Mouse (Mus musculus) frontal cortex, postnatal 25 days (tissue): ENCODE results near the gene Mcur1.

ENCODE experiments used
- DNase-seq, 2 experiments: peaks; one replicate each; pipeline ENCODE4 v3.0.0; 2022; ENCODE audit warnings: low spot score in 2 of 2

Mcur1 gene

DNA sequence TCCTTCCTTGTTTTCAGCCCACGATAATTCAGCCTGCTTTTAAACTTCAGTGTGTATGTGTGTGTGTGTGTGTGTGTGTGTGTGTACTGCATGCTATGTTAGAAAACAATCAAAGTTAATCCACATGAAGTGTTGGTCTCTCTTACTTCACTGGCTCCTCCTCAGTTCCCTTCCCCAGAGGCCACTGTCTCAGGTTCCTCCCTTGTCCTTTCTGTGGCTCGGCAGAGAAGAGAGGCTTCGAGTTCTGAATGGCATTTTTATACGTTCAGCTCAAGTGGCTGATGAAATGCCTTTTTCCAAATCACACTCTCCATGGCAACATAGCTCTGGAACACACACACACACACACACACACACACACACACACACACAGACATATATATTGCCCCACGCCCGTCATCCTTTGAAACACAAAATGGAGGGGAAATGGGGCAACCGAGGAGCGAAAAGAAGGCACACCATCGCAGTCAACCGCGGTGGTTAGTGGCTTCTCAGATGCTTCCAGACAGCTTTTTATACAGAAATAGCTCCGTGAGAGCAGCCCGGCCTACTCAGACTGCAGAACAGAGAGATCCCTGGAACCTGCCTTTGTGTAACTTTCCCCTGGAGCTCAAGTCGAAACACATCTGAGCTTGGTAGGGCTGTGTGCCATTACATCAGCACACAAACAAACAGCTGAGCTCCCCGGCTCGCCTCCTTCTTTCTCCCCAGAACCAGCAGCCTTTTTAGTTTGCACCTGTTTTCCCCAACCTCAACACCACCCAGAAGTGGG is 34.4 kb downstream of the Mcur1 start:
- DNase-seq = peak in 1 of 2 experiments; percentile 47

DNA sequence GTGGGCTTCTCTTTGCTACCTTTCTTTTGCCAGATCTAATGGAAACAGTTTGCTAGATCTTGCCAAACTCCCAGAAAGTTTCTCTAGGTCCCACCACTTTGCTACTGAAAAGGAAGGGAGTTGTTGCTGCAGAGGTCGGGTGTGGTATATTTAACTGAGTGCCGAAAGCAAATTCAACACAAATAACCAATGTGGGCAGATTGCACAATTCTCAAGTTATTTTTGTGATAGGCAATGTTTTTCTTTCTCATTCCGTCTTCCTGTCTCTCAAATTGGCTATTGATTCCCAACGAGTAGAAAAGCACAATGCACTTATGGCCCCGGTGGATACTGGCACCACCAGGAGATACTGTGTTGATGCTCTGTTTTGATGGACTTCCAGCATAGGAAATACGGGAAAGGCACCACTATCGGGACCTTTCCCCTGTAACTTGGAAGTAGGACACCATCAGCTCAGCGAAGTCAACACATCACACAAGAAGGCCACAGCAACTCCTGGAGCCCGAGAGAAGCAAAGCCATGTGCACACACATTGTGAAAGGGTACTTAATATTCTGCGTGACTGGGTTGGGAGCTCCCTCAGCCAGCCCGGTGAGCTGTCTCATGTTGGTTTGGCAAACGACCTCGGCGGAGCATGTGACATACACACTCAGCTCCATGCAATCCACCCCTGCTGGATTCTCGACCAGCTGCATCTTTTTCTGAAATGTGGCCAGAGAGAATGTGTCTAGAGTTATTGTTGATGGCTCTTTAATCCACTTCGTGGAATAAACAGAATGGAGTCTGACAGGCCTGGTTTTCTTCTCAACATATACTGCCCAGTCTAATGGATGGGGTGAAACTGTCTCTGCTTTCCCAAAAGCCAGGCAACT is 35.3 kb downstream of the Mcur1 start:
- no peak for DNase-seq

DNA sequence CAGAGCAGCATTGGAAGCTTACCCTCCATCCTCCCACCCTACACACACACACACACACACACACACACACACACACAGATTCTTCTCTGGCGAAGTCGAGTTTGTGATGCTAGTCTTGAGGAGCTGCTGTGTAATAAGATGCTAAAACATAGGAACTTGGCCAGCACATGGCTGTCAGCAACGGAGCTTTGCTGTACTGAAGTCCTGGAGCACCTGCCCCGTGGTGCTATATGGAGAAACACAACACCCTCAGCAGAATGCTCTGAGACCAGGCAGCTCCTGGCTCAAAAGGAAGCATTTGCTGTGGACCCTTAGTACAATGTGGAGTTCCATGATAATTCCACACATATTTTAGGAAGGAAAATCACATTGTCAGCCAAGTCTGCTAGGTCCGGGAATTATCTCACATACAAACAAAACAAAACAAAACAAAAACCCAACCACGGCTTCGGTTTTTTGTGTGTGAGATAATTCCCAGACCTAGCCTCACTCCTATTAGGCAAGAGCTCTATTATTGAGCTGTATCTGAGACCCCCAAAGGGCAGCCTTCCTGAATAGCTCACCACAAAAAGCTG is 36.0 kb downstream of the Mcur1 start:
- DNase-seq = no peak

DNA sequence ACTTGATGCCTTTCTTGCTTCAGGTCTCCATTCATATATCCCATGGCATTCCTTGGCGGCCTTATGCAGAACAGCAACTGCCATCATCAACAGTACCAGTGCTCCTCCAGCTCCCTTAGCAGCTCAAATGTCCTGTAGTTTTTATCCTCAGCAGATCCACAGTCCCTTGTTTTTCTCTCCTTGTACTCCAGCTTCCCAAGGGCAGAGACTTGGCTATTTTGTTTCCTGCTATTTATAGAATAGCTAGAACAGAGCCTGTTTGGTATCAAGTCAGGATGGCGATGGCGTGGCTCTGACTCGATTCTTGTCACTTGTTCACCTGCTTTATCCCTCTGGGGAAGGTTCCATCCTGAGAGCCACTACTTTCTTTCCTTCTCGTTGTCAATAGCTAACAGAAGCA is 38.1 kb downstream of the Mcur1 start:
- no peak for DNase-seq

DNA sequence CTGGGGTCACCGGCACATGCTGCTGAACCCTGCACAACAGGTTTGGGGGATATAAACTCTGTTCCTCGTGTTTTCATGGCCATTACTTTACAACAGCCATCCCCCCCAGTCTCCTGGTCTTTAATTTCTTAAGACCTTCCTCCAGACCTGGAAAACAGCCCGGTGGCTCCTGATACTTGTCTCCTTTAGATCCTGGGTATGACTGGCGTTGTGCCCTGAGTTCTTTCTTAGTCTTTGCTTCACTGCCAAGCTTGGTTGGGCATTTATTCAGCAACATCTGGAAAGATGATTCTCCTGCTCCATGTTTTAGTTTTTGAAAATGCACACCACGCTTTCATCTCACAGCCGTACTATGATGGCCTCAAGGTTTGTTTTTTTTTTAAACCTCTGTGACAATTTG is 40.7 kb downstream of the Mcur1 start:
- DNase-seq = no peak

DNA sequence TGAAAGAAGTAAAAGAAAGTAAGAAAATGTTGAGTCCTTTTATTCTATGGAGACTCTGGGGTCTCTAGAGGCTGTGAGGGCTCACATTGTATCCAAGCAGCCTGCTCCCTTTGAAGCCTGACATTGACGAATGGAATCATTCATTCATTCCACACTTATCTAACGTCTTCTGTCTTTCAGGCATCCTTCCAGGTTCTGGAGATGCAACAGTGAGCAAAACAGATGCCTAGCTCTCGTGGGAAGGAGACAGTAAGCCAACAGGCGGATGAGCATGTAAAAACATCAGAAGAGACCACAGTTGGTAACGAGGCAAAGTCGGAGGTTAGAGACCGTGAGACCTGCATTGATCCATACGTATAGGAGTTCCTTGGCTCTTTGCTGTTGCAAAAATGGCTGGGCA is 42.6 kb downstream of the Mcur1 start:
- no peak for DNase-seq

DNA sequence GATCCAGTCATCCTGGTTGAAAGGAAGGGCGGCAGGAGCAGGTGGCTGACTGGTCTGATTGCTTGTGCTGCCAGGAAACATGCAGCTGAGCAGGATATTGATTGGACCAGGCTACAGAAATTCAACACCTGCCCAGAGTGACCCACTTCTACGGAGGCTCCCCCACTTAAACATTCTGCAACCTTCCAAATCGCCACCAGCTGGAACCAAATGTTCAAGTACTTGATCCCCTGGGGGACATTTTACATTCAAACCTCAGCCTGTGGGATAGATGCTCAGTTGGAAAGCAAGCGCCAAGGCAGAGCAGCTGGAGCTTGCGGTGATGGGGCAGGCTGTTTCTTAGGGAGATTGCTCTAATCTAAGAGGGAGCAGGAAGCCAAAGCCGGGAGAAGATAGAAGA is 43.1 kb downstream of the Mcur1 start:
- no peak for DNase-seq

DNA sequence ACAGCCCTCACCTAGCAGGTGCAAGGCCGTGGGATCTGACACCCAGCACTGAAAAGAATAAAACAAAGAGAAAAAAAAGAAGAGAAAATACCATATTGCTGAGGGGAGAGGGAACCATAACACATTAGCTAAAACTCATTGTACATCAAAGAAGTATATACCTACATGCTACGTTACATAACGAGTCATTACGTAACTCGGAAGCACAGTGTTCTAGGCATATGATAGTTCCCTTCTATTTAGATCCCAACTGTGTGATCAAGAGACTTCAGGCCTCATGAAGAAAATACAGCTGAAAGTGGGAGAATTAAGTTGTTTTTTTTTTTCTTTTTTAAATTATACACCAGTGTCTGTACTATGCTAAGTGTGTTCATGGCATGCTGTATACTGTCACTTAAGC is 43.9 kb downstream of the Mcur1 start:
- DNase-seq = no peak

DNA sequence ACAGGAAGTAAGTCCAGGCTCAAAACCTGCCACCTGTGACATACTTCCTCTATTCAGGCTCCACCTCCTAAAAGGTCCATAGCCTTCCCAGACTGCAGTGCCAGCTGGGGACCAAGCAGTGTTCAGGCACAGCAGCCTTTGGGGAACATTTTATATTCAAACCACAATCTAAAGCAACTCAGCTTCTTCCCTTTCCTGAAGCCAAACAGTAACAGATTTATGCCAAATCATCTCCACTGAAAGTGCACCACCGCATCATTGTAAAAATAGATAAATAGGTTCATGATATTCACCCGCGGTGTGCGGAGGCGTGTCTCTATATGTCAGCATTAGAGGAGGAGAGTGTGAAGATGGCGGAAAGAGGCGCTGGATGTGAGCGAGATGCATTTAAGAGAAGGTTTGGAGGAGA is 45.0 kb downstream of the Mcur1 start:
- DNase-seq = no peak

DNA sequence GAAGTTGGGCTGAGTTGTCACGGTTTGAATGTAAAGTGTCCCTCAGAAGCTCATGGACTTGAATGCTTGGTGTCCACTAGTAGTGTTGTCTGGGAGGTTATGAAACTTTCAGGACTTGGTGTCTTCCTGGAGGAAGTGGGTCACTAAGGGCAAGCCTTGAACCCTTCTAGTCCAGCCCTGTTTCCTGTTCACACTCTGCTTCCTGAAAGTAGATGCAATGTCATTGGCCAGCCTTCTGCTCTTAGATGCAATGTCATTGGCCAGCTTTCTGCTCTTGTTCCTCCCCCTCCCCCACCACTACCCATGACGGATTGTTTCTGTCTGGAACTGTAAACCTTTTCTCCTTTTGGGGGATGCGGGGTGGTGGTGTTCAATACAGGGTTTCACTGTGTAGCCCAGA is 47.3 kb downstream of the Mcur1 start:
- no peak for DNase-seq

DNA sequence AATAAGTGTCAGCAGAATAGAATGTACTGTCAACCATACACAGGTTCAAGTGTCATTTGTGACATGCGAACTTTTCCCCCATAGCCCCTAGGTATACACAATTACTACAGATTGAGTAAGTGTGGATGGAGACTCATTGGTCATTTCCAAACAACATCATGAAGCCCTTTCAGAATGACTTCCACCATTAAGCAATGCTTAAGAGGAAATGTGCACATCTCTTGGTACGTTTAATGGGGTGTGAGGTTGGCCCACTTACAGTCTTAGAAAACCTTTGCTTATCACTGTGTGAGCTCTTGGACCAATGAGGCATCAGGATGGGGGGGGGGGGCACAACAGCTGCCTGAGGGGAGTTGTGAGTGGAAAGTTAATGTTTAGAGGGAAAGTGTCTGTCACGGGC is 54.2 kb downstream of the Mcur1 start:
- no peak for DNase-seq

DNA sequence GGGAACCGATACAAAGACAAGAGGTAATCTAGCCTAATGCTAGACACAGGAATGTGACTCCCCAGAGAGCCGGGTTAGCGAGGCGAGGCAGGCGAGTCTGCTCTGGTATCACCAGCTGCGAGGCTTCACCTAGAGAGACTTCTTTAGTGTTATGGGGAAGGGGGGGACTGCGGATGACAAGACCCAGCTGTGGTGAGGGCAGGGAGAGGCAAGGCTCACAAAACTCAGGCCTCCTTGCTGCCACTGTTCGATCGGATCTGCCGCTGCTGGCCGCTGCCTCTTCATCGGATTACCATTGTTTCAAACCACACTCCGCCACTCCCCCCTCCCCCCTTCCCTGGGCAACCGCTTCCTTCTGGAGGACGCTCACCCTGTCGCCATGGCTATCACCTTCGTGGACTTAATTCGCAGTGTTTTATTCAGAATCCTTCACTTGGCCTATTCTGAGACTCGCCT is 56.6 kb downstream of the Mcur1 start:
- DNase-seq = no peak

DNA sequence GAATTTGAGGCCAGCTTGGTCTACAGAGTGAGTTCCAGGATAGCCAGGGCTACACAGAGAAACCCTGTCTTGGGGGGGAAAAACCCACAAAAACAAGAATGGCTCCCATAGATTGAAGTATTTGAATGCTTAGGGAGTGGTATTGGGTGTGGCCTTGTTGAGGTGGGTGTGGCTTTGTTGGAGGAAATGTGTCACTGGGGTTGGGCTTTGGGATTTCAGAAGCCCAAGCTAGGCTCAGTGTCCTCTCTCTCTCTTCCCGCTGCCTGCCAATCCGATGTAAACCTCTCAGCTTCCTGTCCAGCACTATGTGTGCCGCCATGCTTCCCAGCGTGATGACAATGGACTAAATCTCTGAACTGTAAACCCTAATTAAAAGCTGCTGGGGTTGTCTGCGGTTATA is 58.4 kb downstream of the Mcur1 start:
- no peak for DNase-seq

DNA sequence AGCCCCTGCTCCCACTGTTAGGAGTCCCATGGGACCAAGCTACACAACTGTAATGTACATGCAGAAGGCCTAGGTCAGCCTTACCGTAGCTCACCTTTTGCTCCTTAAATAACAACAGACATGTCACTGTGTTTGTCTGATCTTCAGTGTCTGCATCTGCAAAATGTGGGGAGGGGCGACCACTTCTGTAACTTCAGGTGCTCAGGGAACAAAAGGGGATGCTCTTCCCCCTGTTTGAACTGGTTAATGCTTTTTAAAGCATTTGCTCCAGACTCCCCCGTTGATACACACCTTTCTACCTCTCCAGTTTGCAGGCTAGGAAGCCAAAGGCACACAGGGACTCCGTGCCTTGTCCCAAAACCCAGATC is 59.5 kb downstream of the Mcur1 start:
- no peak for DNase-seq

DNA sequence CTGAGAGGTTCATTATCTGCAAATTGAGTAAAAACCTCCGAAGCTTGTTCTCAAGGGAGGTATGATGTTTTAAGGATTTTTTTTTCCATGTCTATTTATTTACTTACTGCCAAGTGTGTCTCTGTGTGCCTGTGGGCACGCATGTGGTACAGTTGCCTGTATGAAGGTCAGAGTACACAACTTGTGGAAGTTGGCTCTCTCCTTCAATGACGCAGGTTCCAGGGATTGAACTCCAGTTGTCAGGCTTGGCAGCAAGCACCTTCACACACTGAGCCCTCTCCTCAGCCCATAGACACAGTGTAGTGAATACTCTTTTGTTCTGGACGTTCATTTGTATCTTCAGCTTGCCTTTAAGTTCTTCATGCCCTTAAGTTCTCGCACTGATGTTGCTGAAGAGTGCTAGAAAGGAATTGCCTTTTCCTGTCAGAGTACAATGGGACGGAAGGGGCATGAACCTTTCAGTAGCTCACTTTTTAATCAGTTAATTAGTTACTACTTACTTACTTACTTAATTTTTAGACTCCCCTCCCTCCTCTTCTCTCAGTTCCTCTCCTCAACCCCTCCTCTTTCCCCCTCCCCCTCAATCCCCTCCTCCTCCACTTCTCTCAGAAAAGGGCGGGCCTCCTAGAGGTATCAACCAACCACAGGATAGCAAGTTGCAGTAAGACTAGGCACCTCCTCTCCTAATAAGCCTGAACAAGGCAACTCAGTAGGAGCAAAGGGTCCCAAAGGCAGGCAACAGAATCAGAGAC is 60.1 kb downstream of the Mcur1 start:
- DNase-seq = no peak

DNA sequence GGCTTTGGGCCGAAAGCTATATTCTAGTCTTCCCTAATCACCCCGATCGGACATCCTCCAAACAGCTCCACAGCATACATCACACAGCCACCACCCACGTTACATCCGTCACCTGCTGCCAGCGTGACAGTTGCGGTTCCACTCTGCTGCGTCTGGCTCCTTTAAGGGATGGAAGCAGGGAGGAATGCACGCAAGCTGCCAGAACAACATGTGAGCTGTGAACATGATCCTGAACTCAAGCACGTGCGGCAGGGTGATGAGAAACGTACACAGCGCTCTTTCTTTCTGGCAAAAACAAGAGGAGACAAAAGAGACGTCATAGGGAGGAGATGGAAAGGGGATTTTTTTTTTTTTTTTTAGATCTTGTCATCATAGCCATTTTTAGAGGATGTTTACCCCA is 61.1 kb downstream of the Mcur1 start:
- no peak for DNase-seq

DNA sequence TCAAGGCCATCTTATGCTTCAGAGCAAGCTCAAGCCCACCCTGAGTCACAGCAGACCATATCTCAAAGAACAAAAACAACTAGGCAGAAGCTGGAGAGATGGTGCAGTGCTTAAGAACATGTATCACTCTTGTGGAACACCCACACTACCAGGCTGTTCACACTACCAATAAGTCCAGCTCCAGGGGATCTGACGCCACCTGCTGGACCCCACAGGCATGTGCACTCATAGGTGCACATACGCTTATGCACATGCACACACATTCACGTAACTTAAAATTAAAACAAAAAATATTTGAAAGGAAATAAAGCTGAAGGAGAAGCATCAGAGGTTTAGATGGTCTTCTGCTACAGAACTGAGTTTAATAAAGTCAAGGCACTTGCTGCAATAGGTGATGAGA is 62.2 kb downstream of the Mcur1 start:
- no peak for DNase-seq

DNA sequence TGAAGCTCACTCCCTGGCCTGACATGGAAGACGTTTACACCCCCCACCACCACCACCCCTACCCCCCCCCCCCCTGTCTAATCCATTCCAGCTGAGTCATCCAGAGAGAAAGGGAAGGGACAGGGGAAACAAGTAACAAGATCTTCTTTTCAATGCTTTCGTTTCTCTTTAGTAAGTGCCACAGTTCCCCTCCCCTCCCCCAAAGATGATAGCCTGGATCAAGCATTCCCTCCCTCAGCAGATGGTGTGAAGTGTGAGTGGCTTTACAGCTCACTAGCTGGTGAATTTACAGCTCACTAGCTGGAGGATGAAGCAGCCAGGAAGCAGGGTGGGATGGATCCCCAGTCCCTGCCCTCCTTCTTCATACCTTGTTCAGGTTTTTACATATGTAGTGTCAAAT is 63.3 kb downstream of the Mcur1 start:
- no peak for DNase-seq

DNA sequence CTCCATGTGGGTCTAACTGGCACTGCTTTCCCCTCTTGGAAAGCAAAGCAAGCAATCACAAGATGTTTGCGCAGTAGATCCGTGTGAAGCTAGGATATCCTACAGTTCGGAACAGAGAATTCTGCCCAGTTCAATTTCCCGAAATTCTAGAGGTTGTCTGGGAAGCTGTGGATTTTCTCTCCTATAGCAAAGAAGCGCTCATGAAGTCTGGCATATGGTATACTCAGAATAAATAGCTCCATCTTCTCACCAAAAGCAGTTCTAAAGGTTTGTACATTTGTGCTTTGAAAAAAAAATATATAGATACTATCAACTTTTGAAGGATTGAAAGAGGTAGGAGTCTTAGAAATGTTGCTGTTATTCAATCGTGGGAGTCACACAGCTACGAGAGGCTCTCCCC is 64.3 kb downstream of the Mcur1 start:
- DNase-seq = no peak

DNA sequence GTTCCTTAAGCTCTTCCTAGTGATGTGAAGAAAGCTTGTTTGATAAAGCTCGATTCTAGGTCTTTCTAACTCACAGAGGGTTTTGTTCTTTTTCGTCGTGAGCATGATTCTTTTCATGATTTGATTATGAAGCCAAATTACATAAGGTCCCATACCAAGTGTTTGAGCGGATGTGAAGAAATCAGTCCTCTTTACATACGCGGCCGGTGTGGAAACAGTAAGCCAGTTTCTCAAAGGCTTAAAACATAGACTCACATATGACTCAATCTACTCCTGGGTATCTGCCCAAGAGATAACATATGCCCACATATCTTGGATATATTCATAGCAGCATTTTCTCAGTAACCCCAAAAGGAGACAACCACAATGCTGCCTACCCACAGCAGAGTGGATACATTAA is 66.3 kb downstream of the Mcur1 start:
- no peak for DNase-seq

DNA sequence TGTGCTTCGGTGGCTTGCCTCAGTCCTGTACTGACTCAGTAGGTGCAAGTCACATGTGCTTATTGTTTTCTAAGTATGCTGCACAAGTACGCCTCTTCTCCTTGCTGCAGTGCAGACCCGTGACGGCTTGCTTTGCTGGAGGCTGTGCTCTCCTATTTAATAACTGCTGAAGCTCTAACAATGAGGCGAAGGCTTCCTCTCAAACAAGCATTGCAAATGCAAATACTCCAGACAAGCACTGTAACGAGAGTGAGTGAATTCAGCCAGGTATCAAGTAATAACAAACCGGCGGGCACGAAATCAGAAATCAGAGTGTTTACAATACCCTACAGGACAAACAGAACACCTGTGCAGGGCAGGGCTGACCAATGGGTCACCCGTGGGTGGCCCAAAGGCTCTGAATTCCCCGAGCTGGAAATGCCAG is 66.9 kb downstream of the Mcur1 start:
- no peak for DNase-seq
